Mouse (Mus musculus): ENCODE measurements around the gene Olfr910. TPM values are rescaled to one million over a fixed set of nuclear protein-coding genes. Genes with fewer than 3 reads are reported as not detected.

Olfr910 gene
- polyA plus RNA-seq (2015; fragmentation: Nextera tagmentation; extraction: Ambion mirVana) = not detected in 2 replicates

DNA sequence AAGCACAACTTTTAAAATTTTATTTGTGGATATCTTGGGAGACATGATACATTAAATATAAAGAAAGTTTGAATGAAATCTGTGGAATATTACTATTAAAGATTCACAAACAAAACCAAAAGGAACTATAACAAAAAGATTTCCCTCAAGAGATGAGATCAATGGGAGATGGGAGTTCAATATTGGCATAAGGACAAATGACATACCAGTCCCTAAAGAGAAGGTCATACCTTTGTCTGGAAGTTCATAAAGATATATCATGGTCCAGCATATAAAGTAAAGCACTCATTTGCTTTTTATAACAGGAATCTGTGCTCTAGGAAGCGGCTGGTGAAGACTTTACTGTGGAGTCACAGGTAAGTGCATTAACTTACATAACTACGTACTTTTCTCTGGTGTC, at the start of gene Olfr910:
Gene Olfr910, plus strand, starts transcription at position 301 of the 400 bp plus-strand sequence.
- Histone ChIP-seq H3K4me2 (ENCODE audit: low read length) (no peak within 1 kb of the TSS), H3K4me1 (replicated peaks; ENCODE audit: control insufficient read depth, insufficient read depth, low read length) (no peaks in the 10 kb centered on the region), H3K27me3 (replicated peaks; ENCODE audit: control insufficient read depth, insufficient read depth, low read length) (no peaks in the 10 kb centered on the region), H3K9me3 (ENCODE audit: control insufficient read depth, low read length) (no peaks in the 10 kb centered on the region), H3K36me3 (ENCODE audit: control insufficient read depth, insufficient read depth) (no peaks in the 10 kb centered on the region), H3K4me3 (replicated peaks; ENCODE audit: low read length) (no peak within 1 kb of the TSS), H3K9ac (replicated peaks; ENCODE audit: low read depth, low read length) (no peak within 1 kb of the TSS), H3K27ac (ENCODE audit: low read length) (no peak within 1 kb of the TSS)
- 91% methylated on average over 2 of the region's 2 CpGs for WGBS
- ATAC-seq = no peak

DNA sequence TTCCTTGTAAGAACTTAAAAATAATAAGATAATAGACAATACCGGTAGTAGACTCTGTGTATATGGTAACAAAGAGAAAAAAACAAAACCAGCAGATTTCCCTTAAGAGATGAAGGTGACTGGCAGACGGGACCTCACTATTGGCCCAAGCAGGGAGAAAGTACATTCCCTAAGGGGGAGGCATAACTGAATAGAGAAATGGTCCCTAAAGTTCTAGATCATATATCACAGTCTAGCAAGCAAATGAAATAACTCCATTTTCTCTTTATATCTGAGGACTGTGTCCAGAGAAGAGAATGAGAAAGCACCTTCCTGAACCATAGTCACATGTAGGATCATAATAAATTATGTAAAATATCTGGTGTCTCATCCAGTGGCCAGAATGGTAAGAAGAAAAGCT, 42.1 kb upstream of the Olfr910 start, which contains the start of gene Olfr907:
Gene Olfr907, plus strand, starts transcription at position 301 of the 400 bp plus-strand sequence.
- Histone ChIP-seq H3K4me1 (replicated peaks; ENCODE audit: control insufficient read depth, insufficient read depth, low read length) (no peaks in the 10 kb centered on the region), H3K36me3 (ENCODE audit: control insufficient read depth, insufficient read depth) (no peaks in the 10 kb centered on the region), H3K4me3 (replicated peaks; ENCODE audit: low read length) (no peak within 1 kb of the TSS), H3K27ac (ENCODE audit: low read length) (no peak within 1 kb of the TSS), H3K9ac (replicated peaks; ENCODE audit: low read depth, low read length) (no peak within 1 kb of the TSS), H3K4me2 (ENCODE audit: low read length) (no peak within 1 kb of the TSS), H3K27me3 (replicated peaks; ENCODE audit: control insufficient read depth, insufficient read depth, low read length) (no peaks in the 10 kb centered on the region), H3K9me3 (ENCODE audit: control insufficient read depth, low read length) (no peaks in the 10 kb centered on the region)
- no peak for ATAC-seq
- WGBS = 86% methylated on average over 2 of the region's 2 CpGs

DNA sequence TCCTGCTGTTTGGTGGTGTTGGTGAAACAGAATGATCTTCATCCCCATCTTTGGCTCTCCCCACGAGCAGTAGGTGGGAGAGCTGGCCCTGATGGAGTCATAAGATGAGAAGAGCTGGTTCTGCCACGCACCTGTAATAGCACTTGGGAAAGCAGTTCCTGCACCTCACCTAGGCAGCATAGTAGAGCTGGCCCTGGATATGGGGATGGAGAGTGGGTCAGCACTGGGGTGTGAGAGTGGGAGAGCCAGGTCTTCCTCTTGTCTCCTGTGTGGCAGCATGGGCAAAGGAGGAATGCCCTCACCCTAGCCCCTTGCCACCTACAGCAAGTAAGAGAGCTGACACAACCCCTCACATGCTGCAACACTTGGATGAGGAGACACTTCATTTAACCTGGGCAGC, 25.3 kb upstream of the Olfr910 start:
- no peak for ATAC-seq
- H3K9ac ChIP-seq (replicated peaks; ENCODE audit: low read depth, low read length) = no peak overlapping the region
- H3K9me3 ChIP-seq (ENCODE audit: control insufficient read depth, low read length) = no peaks in the 10 kb centered on the region
- no peaks in the 10 kb centered on the region for H3K27me3 ChIP-seq (replicated peaks; ENCODE audit: control insufficient read depth, insufficient read depth, low read length)
- no peaks in the 10 kb centered on the region for H3K4me1 ChIP-seq (replicated peaks; ENCODE audit: control insufficient read depth, insufficient read depth, low read length)
- H3K27ac ChIP-seq (ENCODE audit: low read length) = no peak overlapping the region
- H3K36me3 ChIP-seq (ENCODE audit: control insufficient read depth, insufficient read depth) = no peaks in the 10 kb centered on the region
- H3K4me3 ChIP-seq (replicated peaks; ENCODE audit: low read length) = no peak overlapping the region
- 83% methylated on average over 2 of the region's 2 CpGs for WGBS
- H3K4me2 ChIP-seq (ENCODE audit: low read length) = no peak overlapping the region

DNA sequence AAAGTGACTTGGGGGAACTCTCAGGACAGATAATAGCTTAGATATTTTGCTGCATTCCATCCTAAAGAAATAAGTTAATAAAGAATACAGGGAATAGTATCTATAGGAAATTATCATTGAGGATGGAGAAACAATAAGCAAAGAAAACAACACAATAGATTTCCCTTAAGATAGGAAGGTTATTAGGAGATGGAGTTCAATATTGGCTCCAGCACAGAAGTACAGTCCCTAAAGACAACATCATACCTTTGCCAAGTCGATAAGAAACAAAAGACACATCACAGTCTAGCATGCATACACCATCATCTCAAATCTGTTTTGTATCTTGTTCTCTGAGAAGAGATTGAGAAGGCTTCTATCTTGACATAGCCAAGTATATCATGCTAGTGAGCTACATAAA, 16.4 kb upstream of the Olfr910 start, which contains the start of gene Olfr911-ps1:
Gene Olfr911-ps1, plus strand, starts transcription at position 301 of the 400 bp plus-strand sequence.
- no peak within 1 kb of the TSS for H3K4me2 ChIP-seq (ENCODE audit: low read length)
- no peaks in the 10 kb centered on the region for H3K36me3 ChIP-seq (ENCODE audit: control insufficient read depth, insufficient read depth)
- no peak within 1 kb of the TSS for H3K27ac ChIP-seq (ENCODE audit: low read length)
- no peak for ATAC-seq
- H3K4me3 ChIP-seq (replicated peaks; ENCODE audit: low read length) = no peak within 1 kb of the TSS
- H3K27me3 ChIP-seq (replicated peaks; ENCODE audit: control insufficient read depth, insufficient read depth, low read length) = no peaks in the 10 kb centered on the region
- H3K9me3 ChIP-seq (ENCODE audit: control insufficient read depth, low read length) = no peaks in the 10 kb centered on the region
- H3K9ac ChIP-seq (replicated peaks; ENCODE audit: low read depth, low read length) = no peak within 1 kb of the TSS
- no peaks in the 10 kb centered on the region for H3K4me1 ChIP-seq (replicated peaks; ENCODE audit: control insufficient read depth, insufficient read depth, low read length)
- 74% methylated on average over 1 of the region's 1 CpGs for WGBS

DNA sequence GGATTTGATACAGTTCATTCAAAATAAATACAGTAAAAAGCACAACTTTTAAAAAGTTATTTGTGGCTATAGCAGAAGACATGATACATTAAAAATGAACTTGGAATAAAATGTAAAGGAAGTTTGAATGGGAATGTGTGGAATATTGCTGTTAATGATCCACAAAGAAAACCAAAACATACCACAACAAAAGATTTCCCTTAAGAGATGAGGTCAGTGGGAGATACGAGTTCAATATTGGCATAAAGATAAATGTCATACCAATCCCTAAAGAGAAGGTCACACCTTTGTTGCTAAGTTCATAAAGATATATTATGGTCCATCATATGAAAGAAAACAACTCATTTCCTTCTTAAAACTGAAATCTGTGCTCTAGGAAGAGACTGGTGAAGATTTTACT, 42.2 kb downstream of the Olfr910 start, which contains the start of gene Olfr912:
Gene Olfr912, plus strand, starts transcription at position 301 of the 400 bp plus-strand sequence.
- no peaks in the 10 kb centered on the region for H3K36me3 ChIP-seq (ENCODE audit: control insufficient read depth, insufficient read depth)
- H3K4me2 ChIP-seq (ENCODE audit: low read length) = no peak within 1 kb of the TSS
- no peaks in the 10 kb centered on the region for H3K9me3 ChIP-seq (ENCODE audit: control insufficient read depth, low read length)
- H3K27me3 ChIP-seq (replicated peaks; ENCODE audit: control insufficient read depth, insufficient read depth, low read length) = no peaks in the 10 kb centered on the region
- no peak within 1 kb of the TSS for H3K9ac ChIP-seq (replicated peaks; ENCODE audit: low read depth, low read length)
- no peak within 1 kb of the TSS for H3K27ac ChIP-seq (ENCODE audit: low read length)
- H3K4me1 ChIP-seq (replicated peaks; ENCODE audit: control insufficient read depth, insufficient read depth, low read length) = no peaks in the 10 kb centered on the region
- H3K4me3 ChIP-seq (replicated peaks; ENCODE audit: low read length) = no peak within 1 kb of the TSS
- WGBS = 78% methylated on average over 1 of the region's 1 CpGs
- ATAC-seq = no peak

Other genes starting within 250 kb of the Olfr910 start
- not detected in 2 replicates for gene Olfr896-ps1, start 246.7 kb upstream of the Olfr910 start, polyA plus RNA-seq (2015; fragmentation: Nextera tagmentation; extraction: Ambion mirVana)
- gene Olfr25, start 208.8 kb upstream of the Olfr910 start, polyA plus RNA-seq (2015; fragmentation: Nextera tagmentation; extraction: Ambion mirVana) = not detected in 2 replicates
- not detected in 2 replicates for gene Olfr898, start 189.4 kb upstream of the Olfr910 start, polyA plus RNA-seq (2015; fragmentation: Nextera tagmentation; extraction: Ambion mirVana)
- not detected in 2 replicates for gene Olfr250, start 171.0 kb upstream of the Olfr910 start, polyA plus RNA-seq (2015; fragmentation: Nextera tagmentation; extraction: Ambion mirVana)
- not detected in 2 replicates for gene Olfr251, start 160.8 kb upstream of the Olfr910 start, polyA plus RNA-seq (2015; fragmentation: Nextera tagmentation; extraction: Ambion mirVana)
- gene Olfr147, start 136.2 kb upstream of the Olfr910 start, polyA plus RNA-seq (2015; fragmentation: Nextera tagmentation; extraction: Ambion mirVana) = not detected in 2 replicates
- not detected in 2 replicates for gene Olfr901, start 108.4 kb upstream of the Olfr910 start, polyA plus RNA-seq (2015; fragmentation: Nextera tagmentation; extraction: Ambion mirVana)
- gene Olfr902, start 90.2 kb upstream of the Olfr910 start, polyA plus RNA-seq (2015; fragmentation: Nextera tagmentation; extraction: Ambion mirVana) = not detected in 2 replicates
- gene Olfr904, start 74.7 kb upstream of the Olfr910 start, polyA plus RNA-seq (2015; fragmentation: Nextera tagmentation; extraction: Ambion mirVana) = not detected in 2 replicates
- not detected in 2 replicates for gene Olfr905, start 66.7 kb upstream of the Olfr910 start, polyA plus RNA-seq (2015; fragmentation: Nextera tagmentation; extraction: Ambion mirVana)
- not detected in 2 replicates for gene Olfr906, start 50.8 kb upstream of the Olfr910 start, polyA plus RNA-seq (2015; fragmentation: Nextera tagmentation; extraction: Ambion mirVana)
- gene Olfr907, start 42.0 kb upstream of the Olfr910 start, polyA plus RNA-seq (2015; fragmentation: Nextera tagmentation; extraction: Ambion mirVana) = not detected in 2 replicates
- not detected in 2 replicates for gene Olfr911-ps1, start 16.3 kb upstream of the Olfr910 start, polyA plus RNA-seq (2015; fragmentation: Nextera tagmentation; extraction: Ambion mirVana)
- not detected in 2 replicates for gene Olfr912, start 42.3 kb downstream of the Olfr910 start, polyA plus RNA-seq (2015; fragmentation: Nextera tagmentation; extraction: Ambion mirVana)
- not detected in 2 replicates for gene Olfr913, start 54.9 kb downstream of the Olfr910 start, polyA plus RNA-seq (2015; fragmentation: Nextera tagmentation; extraction: Ambion mirVana)
- not detected in 2 replicates for gene Olfr914, start 67.3 kb downstream of the Olfr910 start, polyA plus RNA-seq (2015; fragmentation: Nextera tagmentation; extraction: Ambion mirVana)
- not detected in 2 replicates for gene Olfr916, start 122.0 kb downstream of the Olfr910 start, polyA plus RNA-seq (2015; fragmentation: Nextera tagmentation; extraction: Ambion mirVana)
- gene Olfr917, start 128.0 kb downstream of the Olfr910 start, polyA plus RNA-seq (2015; fragmentation: Nextera tagmentation; extraction: Ambion mirVana) = not detected in 2 replicates
- not detected in 2 replicates for gene Olfr918, start 136.8 kb downstream of the Olfr910 start, polyA plus RNA-seq (2015; fragmentation: Nextera tagmentation; extraction: Ambion mirVana)
- gene Olfr919, start 165.8 kb downstream of the Olfr910 start, polyA plus RNA-seq (2015; fragmentation: Nextera tagmentation; extraction: Ambion mirVana) = not detected in 2 replicates
- gene Vwa5a, start 180.4 kb downstream of the Olfr910 start, polyA plus RNA-seq (2015; fragmentation: Nextera tagmentation; extraction: Ambion mirVana) = 4.8 and 8.0 TPM in 2 replicates
- not detected in 2 replicates for gene Olfr920, start 214.4 kb downstream of the Olfr910 start, polyA plus RNA-seq (2015; fragmentation: Nextera tagmentation; extraction: Ambion mirVana)
- not detected in 2 replicates for gene Olfr921, start 235.2 kb downstream of the Olfr910 start, polyA plus RNA-seq (2015; fragmentation: Nextera tagmentation; extraction: Ambion mirVana)

Data from forebrain, embryonic 16.5 days (tissue).